Mouse (Mus musculus) embryonic facial prominence, embryonic 14.5 days (tissue): ENCODE measurements around the gene Mmgt2. TPM values are rescaled to one million over a fixed set of nuclear protein-coding genes. Genes with fewer than 3 reads are reported as not detected.

Experiments
- ATAC-seq: fragments of 200-750 bp; cut with Nextera tagmentation; 2 replicates; pipeline ENCODE4 v1.8.0; 2017; ENCODE audit warnings: low read depth, moderate number of reproducible peaks, moderate TSS enrichment
- DNase-seq: peaks from one replicate; pipeline ENCODE4 v3.0.0-alpha.2; 2015; ENCODE audit warnings: low spot score
- H3K27ac ChIP-seq: fragments of 300-500 bp; sonication (generic); replicated peaks from 2 replicates; pipeline ENCODE4 v1.5.1; 2014; ENCODE audit warnings: low read depth, mild to moderate bottlenecking, low read length, moderate library complexity
- H3K27me3 ChIP-seq: fragments of 300-500 bp; sonication (generic); replicated peaks from 2 replicates; pipeline ENCODE4 v1.6.1; 2014; ENCODE audit warnings: low read length; ENCODE audit not compliant: control insufficient read depth, insufficient read depth
- H3K36me3 ChIP-seq: fragments of 300-500 bp; sonication (generic); 2 replicates; pipeline ENCODE4 v1.6.1; 2014; ENCODE audit warnings: low read length, mixed read lengths; ENCODE audit not compliant: control insufficient read depth, insufficient read depth
- H3K4me1 ChIP-seq: fragments of 300-500 bp; sonication (generic); 2 replicates; pipeline ENCODE4 v1.6.1; 2014; ENCODE audit warnings: antibody characterized with exemption, low read length; ENCODE audit not compliant: control insufficient read depth, insufficient read depth
- H3K4me2 ChIP-seq: fragments of 300-500 bp; sonication (generic); 2 replicates; pipeline ENCODE4 v1.6.1; 2014; ENCODE audit warnings: low read depth, mild to moderate bottlenecking, low read length, moderate library complexity, mixed read lengths
- H3K4me3 ChIP-seq: fragments of 300-500 bp; sonication (generic); 2 replicates; pipeline ENCODE4 v1.5.1; 2014; ENCODE audit warnings: low read depth, mild to moderate bottlenecking, low read length
- H3K9ac ChIP-seq: fragments of 300-500 bp; sonication (generic); 2 replicates; pipeline ENCODE4 v1.6.1; 2014; ENCODE audit warnings: low read depth, mild to moderate bottlenecking, low read length, moderate library complexity, mixed read lengths
- H3K9me3 ChIP-seq: fragments of 300-500 bp; sonication (generic); 2 replicates; pipeline ENCODE4 v1.6.1; 2016; ENCODE audit warnings: low read length; ENCODE audit not compliant: control insufficient read depth
- WGBS: fragments of 180-500 bp; shearing (Covaris S2); extraction: QIAGEN DNeasy Blood & Tissue Kit; methylation state at CpG from one replicate; pipeline ENCODE4 v1.1.7; 2014; 5-methylcytosine and 5-hydroxymethylcytosine counted together
- polyA plus RNA-seq: library from polyadenylated mRNA; unstranded; fragments of >200 nt; fragmentation: Nextera tagmentation; extraction: Ambion mirVana; gene quantifications from 2 replicates; pipeline ENCODE4 v1.2.1, GENCODE M21; 2014

Mmgt2 gene
- polyA plus RNA-seq, 1 experiment from 2014 or later, result 48.4 TPM

DNA sequence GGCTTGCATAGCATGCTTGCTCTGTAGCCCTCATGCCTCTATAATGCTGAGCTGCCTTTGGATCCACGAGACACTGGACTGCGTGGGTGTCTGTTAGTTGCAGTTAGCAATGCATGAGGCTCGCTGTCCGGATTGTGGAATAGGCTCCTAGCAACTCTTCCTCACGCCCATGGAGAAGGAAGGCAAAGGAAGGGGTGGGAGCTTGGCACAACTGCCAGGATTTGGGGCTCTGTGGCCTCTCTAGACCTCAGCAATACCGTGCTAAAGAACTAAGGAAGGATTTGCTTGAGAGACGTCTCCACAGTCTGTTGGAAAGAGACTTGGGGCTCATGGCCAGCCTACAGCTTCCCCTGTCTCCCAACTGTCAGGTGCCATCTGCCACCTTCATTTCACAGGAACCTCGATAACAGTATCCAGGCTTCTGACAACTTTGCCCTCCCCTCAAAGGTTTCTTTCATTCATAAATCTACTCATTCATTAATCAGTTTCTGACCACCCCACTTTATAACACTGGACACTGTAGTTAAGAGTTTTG is 33.5 kb upstream of the Mmgt2 start:
- Histone ChIP-seq H3K27me3 (no peaks in the 10 kb centered on the region), H3K9me3 (no peaks in the 10 kb centered on the region), H3K36me3 (peaks cover 39% of the 10 kb centered on the region), H3K4me1 (0 out of 2 replicates have a peak, but pooled peaks cover 3% of the 10 kb centered on the region), H3K4me2 (no peak overlapping the region), H3K9ac (0 out of 2 replicates have a peak overlapping the region, but pooled peaks have one; percentile 62), H3K4me3 (no peak overlapping the region), H3K27ac (peak overlapping the region; percentile 81; the same call in 1 of the 2 replicates)
- WGBS, result 86% methylated on average over 8 of the region's 8 CpGs
- no peak for ATAC-seq
- no peak for DNase-seq

DNA sequence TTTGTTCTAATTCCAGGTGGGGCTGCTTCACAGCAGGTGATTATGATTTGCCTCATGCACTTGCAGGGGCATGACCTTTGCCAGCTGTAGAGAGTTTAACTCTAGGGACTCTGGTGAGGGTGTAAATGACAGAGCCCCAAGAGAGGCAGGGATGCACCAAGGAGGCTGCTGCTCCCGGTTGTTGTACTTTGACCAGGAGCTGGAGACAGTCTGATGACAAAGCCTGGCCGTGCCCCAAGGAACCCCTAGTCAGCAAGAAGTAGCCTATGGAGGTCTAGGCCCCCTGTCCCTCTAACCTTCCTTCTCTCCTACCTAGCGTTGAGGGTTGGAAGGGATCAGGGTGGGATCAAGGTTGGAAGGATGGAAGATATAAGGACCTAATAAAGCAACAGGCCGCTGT is 33.0 kb upstream of the Mmgt2 start:
- DNase-seq (no peak), ATAC-seq (no peak)
- WGBS, result 84% methylated on average over 4 of the region's 4 CpGs
- Histone ChIP-seq H3K9me3 (no peaks in the 10 kb centered on the region), H3K27ac (no peak overlapping the region), H3K36me3 (peaks cover 40% of the 10 kb centered on the region), H3K4me3 (no peak overlapping the region), H3K9ac (no peak overlapping the region), H3K4me2 (no peak overlapping the region), H3K4me1 (0 out of 2 replicates have a peak, but pooled peaks cover 3% of the 10 kb centered on the region), H3K27me3 (no peaks in the 10 kb centered on the region)

DNA sequence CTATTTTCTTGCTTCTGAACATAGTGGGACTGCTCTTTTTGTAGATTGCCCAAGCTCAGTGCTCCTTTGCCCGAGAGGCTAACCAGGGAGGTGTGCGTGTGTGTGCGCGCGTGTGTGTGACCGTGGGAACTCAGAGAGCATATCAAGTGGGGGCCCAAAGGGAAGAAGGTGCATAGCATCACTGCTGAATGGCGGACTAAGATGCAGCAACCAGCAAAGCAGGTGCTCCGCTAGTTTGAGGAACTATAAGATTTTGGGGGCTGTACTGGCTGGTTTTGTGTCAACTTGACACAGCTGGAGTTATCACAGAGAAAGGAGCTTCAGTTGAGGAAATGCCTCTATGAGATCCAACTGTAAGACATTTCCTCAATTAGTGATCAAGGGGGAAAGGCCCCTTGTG is 27.4 kb upstream of the Mmgt2 start:
- H3K9me3 ChIP-seq, result no peaks in the 10 kb centered on the region
- no peak overlapping the region for H3K27ac ChIP-seq
- H3K36me3 ChIP-seq, result peaks cover 36% of the 10 kb centered on the region
- ATAC-seq (no peak), DNase-seq (no peak)
- no peak overlapping the region for H3K9ac ChIP-seq
- H3K4me1 ChIP-seq, result peaks cover 19% of the 10 kb centered on the region
- WGBS, result 88% methylated on average over 8 of the region's 8 CpGs
- H3K4me2 ChIP-seq, result no peak overlapping the region
- H3K27me3 ChIP-seq, result no peaks in the 10 kb centered on the region
- H3K4me3 ChIP-seq, result no peak overlapping the region

DNA sequence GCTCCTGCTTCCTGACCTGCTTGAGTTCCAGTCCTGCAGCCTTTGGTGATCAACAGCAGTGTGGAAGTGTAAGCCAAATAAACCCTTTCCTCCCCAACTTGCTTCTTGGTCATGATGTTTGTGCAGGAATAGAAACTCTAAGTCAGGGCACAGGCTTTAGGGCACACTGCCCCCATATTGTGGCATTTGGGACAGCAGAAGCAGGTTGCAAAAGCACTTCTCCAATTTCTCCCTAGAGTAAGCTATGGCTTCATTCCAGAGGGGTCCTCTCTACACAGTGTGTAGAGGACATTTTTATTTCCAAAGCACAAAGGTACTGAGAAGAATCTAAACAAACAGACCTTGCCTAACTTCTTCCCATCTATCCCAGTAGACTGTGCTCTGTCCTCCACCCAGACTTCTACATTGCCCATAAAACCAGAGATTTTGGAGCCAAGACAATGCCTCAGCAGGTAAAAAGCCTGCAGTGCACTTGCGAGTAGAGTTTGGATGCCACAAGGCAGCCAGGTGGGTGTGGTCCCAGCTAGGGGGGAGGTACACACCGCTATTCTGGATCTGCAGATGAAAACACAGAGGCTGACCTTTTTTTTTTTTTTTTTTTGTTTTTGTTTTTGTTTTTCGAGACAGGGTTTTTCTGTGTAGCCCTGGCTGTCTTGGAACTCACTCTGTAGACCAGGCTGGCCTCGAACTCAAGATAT is 26.7 kb upstream of the Mmgt2 start:
- no peak for ATAC-seq
- no peak overlapping the region for H3K4me3 ChIP-seq
- H3K9me3 ChIP-seq, result no peaks in the 10 kb centered on the region
- DNase-seq, result no peak
- 86% methylated on average over 4 of the region's 4 CpGs for WGBS
- no peak overlapping the region for H3K9ac ChIP-seq
- no peaks in the 10 kb centered on the region for H3K27me3 ChIP-seq
- no peak overlapping the region for H3K4me2 ChIP-seq
- H3K4me1 ChIP-seq, result peaks cover 19% of the 10 kb centered on the region
- no peak overlapping the region for H3K27ac ChIP-seq
- H3K36me3 ChIP-seq, result peaks cover 32% of the 10 kb centered on the region

DNA sequence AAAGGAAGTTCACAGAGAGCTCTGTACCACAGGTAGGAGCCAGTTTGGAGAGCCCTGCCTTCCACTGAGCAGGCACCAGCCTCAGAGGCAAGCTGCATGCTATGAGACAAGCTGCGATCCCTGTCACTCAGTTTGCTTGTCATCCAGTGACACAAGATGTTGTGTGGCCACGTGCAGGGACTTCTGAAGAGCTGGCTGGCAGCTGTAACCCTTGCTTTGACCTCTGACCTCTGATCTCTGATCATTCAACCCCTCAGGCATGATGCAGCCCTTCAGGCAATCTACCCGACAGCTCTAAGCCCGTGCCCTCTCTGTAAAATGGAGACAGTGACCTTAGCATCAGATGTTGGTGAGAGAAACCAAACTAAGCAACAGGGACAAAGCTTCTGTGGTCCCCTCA is 25.6 kb upstream of the Mmgt2 start:
- H3K27ac ChIP-seq, result no peak overlapping the region

DNA sequence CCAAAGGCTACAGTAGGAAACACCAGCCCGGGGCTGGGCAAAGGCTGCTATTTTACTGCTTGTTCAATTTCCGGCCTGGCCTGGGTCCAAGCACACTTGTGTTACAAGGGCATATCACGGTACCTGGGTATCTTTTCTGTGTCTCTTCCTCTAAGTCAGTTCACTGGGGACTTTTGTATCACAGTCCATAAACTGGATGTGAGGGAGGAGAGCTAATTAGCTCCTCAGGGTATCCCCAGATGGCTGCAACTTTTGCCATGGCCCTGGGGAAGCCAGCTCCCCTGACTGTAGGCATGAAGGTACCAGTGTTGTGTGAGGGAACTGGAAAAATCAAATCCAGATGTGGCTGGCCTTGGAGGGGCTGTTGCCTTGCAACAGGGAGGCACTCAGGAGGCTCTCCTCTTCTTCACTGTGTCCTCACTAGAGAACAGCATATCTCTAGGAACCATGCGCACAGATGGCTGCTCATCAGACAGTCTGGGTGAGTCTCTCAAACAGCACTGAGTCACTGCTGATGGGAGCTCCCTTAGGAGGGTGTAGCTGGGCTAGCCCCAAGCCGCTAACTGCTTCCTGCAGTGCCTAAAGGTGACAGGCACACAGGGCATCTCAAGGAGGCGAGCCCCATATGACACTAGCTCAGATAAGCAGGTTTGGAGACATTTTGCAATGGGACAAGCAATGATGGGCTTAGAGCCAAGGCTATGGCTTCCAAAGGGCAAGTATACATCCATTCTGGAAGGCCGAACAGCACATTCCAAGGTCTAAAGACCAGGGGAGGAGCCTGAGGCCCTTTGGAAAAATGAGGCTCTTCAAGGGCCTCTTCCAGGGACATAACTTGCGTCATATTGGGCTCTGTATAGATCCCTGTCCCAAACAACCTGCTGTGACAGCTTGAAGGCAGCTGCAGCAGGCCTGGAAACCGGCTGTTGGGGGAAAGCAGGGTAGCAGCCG is 23.8 kb upstream of the Mmgt2 start:
- no peak overlapping the region for H3K4me3 ChIP-seq
- peak; percentile 66 for ATAC-seq
- no peaks in the 10 kb centered on the region for H3K9me3 ChIP-seq
- H3K4me1 ChIP-seq, result peaks cover 37% of the 10 kb centered on the region
- WGBS, result 30% methylated on average over 10 of the region's 10 CpGs
- peaks cover 9% of the 10 kb centered on the region for H3K36me3 ChIP-seq
- peak overlapping the region; percentile 38; the same call in 1 of the 2 replicates for H3K9ac ChIP-seq
- H3K27me3 ChIP-seq, result no peaks in the 10 kb centered on the region
- H3K27ac ChIP-seq, result peak overlapping the region; percentile 84
- peak; percentile 75 for DNase-seq
- no peak overlapping the region; the same call in 1 of the 2 replicates for H3K4me2 ChIP-seq

More for the DNA sequence above, 25.6 kb upstream of the Mmgt2 start:
- WGBS, result 31% methylated on average over 3 of the region's 4 CpGs
- Histone ChIP-seq H3K9me3 (no peaks in the 10 kb centered on the region), H3K27me3 (no peaks in the 10 kb centered on the region), H3K4me1 (peaks cover 19% of the 10 kb centered on the region), H3K4me3 (no peak overlapping the region), H3K36me3 (peaks cover 23% of the 10 kb centered on the region), H3K9ac (no peak overlapping the region), H3K4me2 (no peak overlapping the region)
- ATAC-seq (no peak), DNase-seq (no peak)

DNA sequence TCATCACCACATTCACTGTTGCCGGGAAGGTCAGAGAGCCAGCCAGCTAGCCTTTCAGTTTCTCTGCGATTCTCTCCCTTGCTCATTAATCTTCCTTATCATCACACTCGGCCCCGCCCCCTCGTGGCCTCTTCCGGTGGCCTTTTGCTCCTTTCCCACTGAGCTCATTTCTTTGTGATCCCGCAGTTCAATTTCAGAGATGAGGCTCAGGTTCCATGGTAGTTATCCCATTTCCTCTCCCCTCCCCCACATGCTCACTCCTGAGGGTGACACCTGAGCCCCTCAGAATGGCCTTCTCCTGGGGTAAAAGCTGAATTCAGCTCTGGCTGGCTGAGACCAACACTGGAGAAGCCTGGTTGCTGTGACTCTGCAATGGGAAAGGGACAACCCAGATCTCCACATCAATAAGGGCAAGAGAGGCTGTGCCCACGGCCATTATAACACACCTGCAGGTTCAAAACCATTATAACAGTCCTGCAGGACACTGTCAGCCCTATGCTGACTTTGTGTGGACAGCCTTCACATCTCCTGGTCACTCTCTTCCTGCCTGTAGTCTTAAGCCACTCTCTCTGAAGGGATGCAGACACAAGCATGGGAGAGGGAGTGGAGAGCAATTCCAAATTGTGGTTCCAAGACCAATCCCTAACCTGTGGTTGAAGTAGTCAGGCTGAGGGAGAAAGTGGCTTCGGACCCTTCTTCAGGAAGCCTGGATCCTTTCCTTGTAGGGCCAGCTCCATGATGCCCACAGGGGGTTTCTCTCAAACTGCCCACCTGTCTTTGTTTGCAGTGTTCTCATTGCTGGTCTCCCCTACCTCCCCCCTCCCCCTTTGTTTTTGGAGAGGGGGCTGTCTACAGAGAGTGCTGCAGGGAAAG is 18.9 kb upstream of the Mmgt2 start:
- no peak overlapping the region for H3K4me3 ChIP-seq
- no peaks in the 10 kb centered on the region for H3K27me3 ChIP-seq
- H3K27ac ChIP-seq, result peak overlapping the region; percentile 72
- peak; percentile 66 for DNase-seq
- no peaks in the 10 kb centered on the region for H3K9me3 ChIP-seq
- ATAC-seq, result no peak
- H3K36me3 ChIP-seq, result no peaks in the 10 kb centered on the region
- peak overlapping the region; percentile 37 for H3K4me2 ChIP-seq
- H3K9ac ChIP-seq, result 0 out of 2 replicates have a peak overlapping the region, but pooled peaks have one; percentile 22
- peaks cover 49% of the 10 kb centered on the region for H3K4me1 ChIP-seq
- 5% methylated on average over 9 of the region's 9 CpGs for WGBS
